10 mouse cellular contexts compared by ENCODE assay signal in genomic region chr9:56796656-56797131, GRCm38 (mm10). TPM values are rescaled to one million over a fixed set of nuclear protein-coding genes. Genes with fewer than 3 reads are reported as not detected.
DNase-seq lines count a peak whose midpoint lies in the region; ATAC-seq lines count a peak whose summit lies in the region.
"Had no signal": no experiment of that assay in that cellular context is flagged by ENCODE, and none has a peak within 500 bp of the region (broad histone marks: within the 10 kb centered on the region; RNA-seq: fewer than 3 reads in every experiment).

No protein-coding gene starts in this region.

- no peak overlapping the region for H3K27ac ChIP-seq in heart, embryonic 14.5 days (replicated peaks in 1 of 2; ENCODE audit: control insufficient read depth in 1 of 2, insufficient read depth in 1 of 2, low read depth in 2 of 2, low read length in 2 of 2)
- H3K27ac ChIP-seq in intestine, embryonic 15.5 days, result no peak overlapping the region
- H3K27ac ChIP-seq in neural tube, embryonic 13.5 days (replicated peaks), result peak overlapping the region; percentile 89

- WGBS in heart, embryonic 14.5 days, result 0% methylated on average over 39 of the region's 41 CpGs
- WGBS in intestine, embryonic 15.5 days, result under 1% methylated on average over 41 of the region's 41 CpGs
- under 1% methylated on average over 41 of the region's 41 CpGs for WGBS in neural tube, embryonic 13.5 days

- peak overlapping the region; percentile 49 for H3K9ac ChIP-seq in heart, embryonic 14.5 days (ENCODE audit: low read length)
- H3K9ac ChIP-seq in intestine, embryonic 15.5 days, result peak overlapping the region; percentile 40
- peak overlapping the region; percentile 80 for H3K9ac ChIP-seq in neural tube, embryonic 13.5 days

- H3K27me3 ChIP-seq in heart, embryonic 14.5 days (ENCODE audit: control insufficient read depth, insufficient read depth, low read length), result peaks cover 81% of the 10 kb centered on the region
- peaks cover 65% of the 10 kb centered on the region for H3K27me3 ChIP-seq in intestine, embryonic 15.5 days (replicated peaks)
- peaks cover 84% of the 10 kb centered on the region for H3K27me3 ChIP-seq in neural tube, embryonic 13.5 days

- H3K36me3 ChIP-seq in heart, embryonic 14.5 days (ENCODE audit: control insufficient read depth, insufficient read depth, low read length), result no peaks in the 10 kb centered on the region
- no peaks in the 10 kb centered on the region for H3K36me3 ChIP-seq in intestine, embryonic 15.5 days
- H3K36me3 ChIP-seq in neural tube, embryonic 13.5 days, result no peaks in the 10 kb centered on the region
- H3K36me3 ChIP-seq: G1E had no signal

- peaks cover 2 to 16% of the 10 kb centered on the region in 2 experiments; a peak in 3 of 4 replicates for H3K4me1 ChIP-seq in heart, embryonic 14.5 days (ENCODE audit: control insufficient read depth in 2 of 2, insufficient read depth in 2 of 2, low read length in 2 of 2)
- peaks cover 17% of the 10 kb centered on the region for H3K4me1 ChIP-seq in intestine, embryonic 15.5 days (replicated peaks)
- peaks cover 44% of the 10 kb centered on the region for H3K4me1 ChIP-seq in neural tube, embryonic 13.5 days (replicated peaks)

- ATAC-seq in heart, embryonic 14.5 days (ENCODE audit: insufficient number of reproducible peaks, insufficient read depth, low FRiP score, low read depth), result no peak
- peak; percentile 41; the same call in 1 of the 2 replicates for ATAC-seq in intestine, embryonic 15.5 days
- peak; percentile 57 for ATAC-seq in neural tube, embryonic 13.5 days (ENCODE audit: low read depth)

- H3K4me2 ChIP-seq in heart, embryonic 14.5 days (ENCODE audit: low read length), result peak overlapping the region; percentile 76
- H3K4me2 ChIP-seq in intestine, embryonic 15.5 days (replicated peaks), result peak overlapping the region; percentile 94
- peak overlapping the region; percentile 78 for H3K4me2 ChIP-seq in neural tube, embryonic 13.5 days

- no peak for DNase-seq in heart, adult 11 months
- DNase-seq in MN1 (ENCODE audit: low spot score), result peak; percentile 27
- peak; percentile 60 for DNase-seq in embryo, embryonic 11 days
- no peak for DNase-seq in gastrocnemius, adult 18-20 months (ENCODE audit: low spot score)
- no peak for DNase-seq in lung, postnatal 10 days

- peak overlapping the region; percentile 42 to 45 for H3K4me3 ChIP-seq in heart, embryonic 14.5 days (ENCODE audit: control insufficient read depth in 1 of 2, insufficient read depth in 1 of 2, low read depth in 1 of 2, low read length in 2 of 2)
- H3K4me3 ChIP-seq in intestine, embryonic 15.5 days (replicated peaks), result peak overlapping the region; percentile 46
- peak overlapping the region; percentile 61 for H3K4me3 ChIP-seq in neural tube, embryonic 13.5 days

- H3K9me3 ChIP-seq in heart, embryonic 14.5 days (ENCODE audit: control insufficient read depth, low read length), result no peaks in the 10 kb centered on the region
- H3K9me3 ChIP-seq in intestine, embryonic 15.5 days, result no peaks in the 10 kb centered on the region
- H3K9me3 ChIP-seq in neural tube, embryonic 13.5 days, result no peaks in the 10 kb centered on the region
- H3K9me3 ChIP-seq: G1E had no signal

RNA-seq across cellular contexts. Expression of gene Lingo1, which starts 0.4 kb away (rescaled TPM):
- polyA plus RNA-seq in heart, embryonic 14.5 days (2014; fragmentation: Nextera tagmentation; extraction: Ambion mirVana), result 1.5 and 1.9 TPM in 2 replicates
- 2.0 and 2.2 TPM in 2 replicates for polyA plus RNA-seq in intestine, embryonic 15.5 days (2015; fragmentation: Nextera tagmentation; extraction: Ambion mirVana)
- 55.7 and 59.4 TPM in 2 replicates for polyA plus RNA-seq in neural tube, embryonic 13.5 days (2015; fragmentation: Nextera tagmentation; extraction: Ambion mirVana)
- under 1 TPM; 0.37 to 0.66 TPM for total RNA-seq in gastrocnemius, adult 18-20 months (2021)
- total RNA-seq: hematopoietic stem cell, adult 5-6 weeks had no signal
- polyA plus RNA-seq: G1E had no signal

Comparison
In these comparisons a context has a peak if more than half of its experiments do, and no peak if none do; other contexts are left out.
1. DNase-seq: peak in MN1 (single experiment) and embryo, embryonic 11 days (single experiment); none in heart, adult 11 months (single experiment), gastrocnemius, adult 18-20 months (single experiment) and lung, postnatal 10 days (single experiment).
2. RNA of gene Lingo1, which starts 0.4 kb away (polyA plus RNA-seq): 55.7 to 59.4 TPM in neural tube, embryonic 13.5 days; 2.0 to 2.2 TPM in intestine, embryonic 15.5 days and 1.5 to 1.9 TPM in heart, embryonic 14.5 days; every median in the first group is over 10 times any median in the second.
3. Peak in every context shown above with its lines, with median percentiles within 50 percentile points of each other: H3K4me2 ChIP-seq, H3K4me3 ChIP-seq and H3K9ac ChIP-seq.